Comparison of ENCODE assay signal across 10 mouse cellular contexts in the genomic region with DNA sequence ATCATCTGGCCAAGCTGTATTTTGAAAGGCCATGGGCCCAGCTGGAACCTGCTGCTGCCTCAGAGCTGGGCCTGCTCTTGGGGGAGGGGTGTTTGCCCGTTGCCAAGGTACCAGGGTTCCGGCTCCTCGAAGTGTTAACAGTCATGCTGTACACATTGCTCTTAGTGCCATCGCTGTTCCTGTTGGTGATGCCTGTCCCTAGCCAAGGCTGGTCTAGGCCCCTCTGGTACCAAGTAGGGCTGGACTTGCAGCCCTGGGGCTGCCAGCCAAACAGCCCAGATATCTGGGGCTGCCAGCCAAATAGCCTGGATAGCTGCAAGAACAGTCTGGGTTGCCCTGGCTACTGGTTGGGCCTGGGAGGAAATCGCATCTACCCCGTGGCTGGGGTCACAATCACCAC. TPM values are rescaled to one million over a fixed set of nuclear protein-coding genes. Genes with fewer than 3 reads are reported as not detected.
A peak's percentile ranks its signal among the peaks of the same experiment; 100 is the strongest.
DNase-seq lines count a peak whose midpoint lies in the region; ATAC-seq and TF ChIP-seq lines count a peak whose summit lies in the region.
"Had no signal": no experiment of that assay in that cellular context is flagged by ENCODE, and none has a peak within 500 bp of the region (broad histone marks: within the 10 kb centered on the region; RNA-seq: fewer than 3 reads in every experiment).

A gene (plus strand): TSS at position 129 of the 400 bp plus-strand sequence.

- H3K4me2 ChIP-seq in hindbrain, embryonic 13.5 days: no peak within 1 kb of the TSS
- H3K4me2 ChIP-seq in hindbrain, postnatal 0 days (ENCODE audit: low read depth, low read length): no peak within 1 kb of the TSS
- H3K4me2 ChIP-seq in neural tube, embryonic 15.5 days: no peak within 1 kb of the TSS
- H3K4me2 ChIP-seq: lung, embryonic 14.5 days had no signal

- H3K36me3 ChIP-seq in hindbrain, embryonic 13.5 days: peaks cover 6% of the 10 kb centered on the region; the same call in 1 of the 2 replicates
- no peaks in the 10 kb centered on the region for H3K36me3 ChIP-seq in hindbrain, embryonic 10.5 days
- H3K36me3 ChIP-seq in hindbrain, postnatal 0 days (ENCODE audit: insufficient read depth, low read length): no peaks in the 10 kb centered on the region
- no peaks in the 10 kb centered on the region for H3K36me3 ChIP-seq in neural tube, embryonic 15.5 days

- peak; percentile 87 for ATAC-seq in hindbrain, embryonic 13.5 days (ENCODE audit: low FRiP score)
- ATAC-seq in hindbrain, postnatal 0 days: peak; percentile 98
- peak; percentile 75 for ATAC-seq in neural tube, embryonic 15.5 days (ENCODE audit: low FRiP score)

- DNase-seq in hindbrain, embryonic 10.5 days (ENCODE audit: low spot score): no peak
- DNase-seq in cerebellum, postnatal 36 days: peak; percentile 34 to 49
- DNase-seq in hindbrain, postnatal 0 days (ENCODE audit: low spot score): peak; percentile 91
- DNase-seq in embryo, embryonic 11 days: no peak
- DNase-seq in kidney, adult 8-10 months: no peak
- no peak for DNase-seq in spleen, postnatal 36 days (ENCODE audit: low spot score in 2 of 2)
- DNase-seq: lung, embryonic 14.5 days had no signal

- no peak within 1 kb of the TSS for H3K4me3 ChIP-seq in hindbrain, embryonic 13.5 days
- no peak within 1 kb of the TSS for H3K4me3 ChIP-seq in hindbrain, embryonic 10.5 days
- no peak within 1 kb of the TSS for H3K4me3 ChIP-seq in hindbrain, postnatal 0 days (ENCODE audit: low read length)
- H3K4me3 ChIP-seq in neural tube, embryonic 15.5 days (replicated peaks): no peak within 1 kb of the TSS

- no peaks in the 10 kb centered on the region for H3K27me3 ChIP-seq in hindbrain, embryonic 13.5 days
- H3K27me3 ChIP-seq in hindbrain, embryonic 10.5 days (ENCODE audit: insufficient read depth, poor library complexity, severe bottlenecking): no peaks in the 10 kb centered on the region
- no peaks in the 10 kb centered on the region for H3K27me3 ChIP-seq in hindbrain, postnatal 0 days (ENCODE audit: insufficient read depth, low read length)
- H3K27me3 ChIP-seq in neural tube, embryonic 15.5 days (replicated peaks): no peaks in the 10 kb centered on the region

- H3K9me3 ChIP-seq in hindbrain, embryonic 13.5 days: no peaks in the 10 kb centered on the region
- H3K9me3 ChIP-seq in hindbrain, embryonic 10.5 days: no peaks in the 10 kb centered on the region
- no peaks in the 10 kb centered on the region for H3K9me3 ChIP-seq in hindbrain, postnatal 0 days (ENCODE audit: low read length)
- no peaks in the 10 kb centered on the region for H3K9me3 ChIP-seq in neural tube, embryonic 15.5 days (replicated peaks)

- H3K27ac ChIP-seq in hindbrain, embryonic 13.5 days: no peak within 1 kb of the TSS
- H3K27ac ChIP-seq in hindbrain, embryonic 10.5 days: no peak within 1 kb of the TSS
- peak within 1 kb of the TSS; percentile 61 for H3K27ac ChIP-seq in hindbrain, postnatal 0 days
- peak within 1 kb of the TSS; percentile 9; the same call in 1 of the 2 replicates for H3K27ac ChIP-seq in neural tube, embryonic 15.5 days (replicated peaks)

- 59% methylated on average over 6 of the region's 6 CpGs for WGBS in hindbrain, embryonic 13.5 days
- 81% methylated on average over 6 of the region's 6 CpGs for WGBS in hindbrain, embryonic 10.5 days
- 32% methylated on average over 6 of the region's 6 CpGs for WGBS in hindbrain, postnatal 0 days
- WGBS in neural tube, embryonic 15.5 days: 57% methylated on average over 6 of the region's 6 CpGs

- TF ChIP-seq CTCF in hindbrain, postnatal 0 days (IDR thresholded peaks at IDR 0.05; ENCODE audit: low read depth): no peak

- 0 out of 2 replicates have a peak within 1 kb of the TSS, but pooled peaks have one; percentile 13 for H3K9ac ChIP-seq in hindbrain, embryonic 13.5 days
- no peak within 1 kb of the TSS for H3K9ac ChIP-seq in hindbrain, postnatal 0 days (replicated peaks; ENCODE audit: low read length)
- no peak within 1 kb of the TSS for H3K9ac ChIP-seq in neural tube, embryonic 15.5 days (replicated peaks)
- H3K9ac ChIP-seq: lung, embryonic 14.5 days had no signal

- H3K4me1 ChIP-seq in hindbrain, embryonic 13.5 days (replicated peaks): peaks cover 16% of the 10 kb centered on the region; the same call in 1 of the 2 replicates
- H3K4me1 ChIP-seq in hindbrain, embryonic 10.5 days (replicated peaks): peaks cover 8% of the 10 kb centered on the region
- peaks cover 6% of the 10 kb centered on the region for H3K4me1 ChIP-seq in hindbrain, postnatal 0 days (ENCODE audit: insufficient read depth, low read length)
- peaks cover 5% of the 10 kb centered on the region; the same call in 1 of the 2 replicates for H3K4me1 ChIP-seq in neural tube, embryonic 15.5 days

RNA-seq across cellular contexts. Expression of the gene that starts here (rescaled TPM):
- 0.32 and 0.72 TPM in 2 replicates for polyA plus RNA-seq in hindbrain, embryonic 13.5 days (2015; fragmentation: Nextera tagmentation; extraction: Ambion mirVana)
- polyA plus RNA-seq in hindbrain, embryonic 10.5 days (2016; fragmentation: Nextera tagmentation; extraction: Ambion mirVana): 0.17 and 0.24 TPM in 2 replicates
- 0.16 TPM in 1 of 2 replicates, not detected in the other for total RNA-seq in hindbrain, postnatal 0 days (2014; rRNA removed)
- polyA plus RNA-seq in hindbrain, postnatal 0 days (2015; fragmentation: Nextera tagmentation; extraction: Ambion mirVana): 0.30 and 0.37 TPM in 2 replicates
- 0.32 TPM in 1 of 2 replicates, not detected in the other for polyA plus RNA-seq in neural tube, embryonic 15.5 days (2015; fragmentation: Nextera tagmentation; extraction: Ambion mirVana)
- polyA plus RNA-seq: lung, embryonic 14.5 days; stomach, embryonic 14.5 days had no signal

Comparison
In these comparisons a context has a peak if more than half of its experiments do, and no peak if none do; other contexts are left out.
1. Peak in ATAC-seq and H3K9ac ChIP-seq in hindbrain, embryonic 13.5 days; RNA of the gene not detected or under 1 TPM.
2. Peak in DNase-seq, ATAC-seq and H3K27ac ChIP-seq in hindbrain, postnatal 0 days; RNA of the gene not detected or under 1 TPM.
3. Peak in ATAC-seq and H3K27ac ChIP-seq in neural tube, embryonic 15.5 days; RNA of the gene not detected or under 1 TPM.
4. DNase-seq: peak in cerebellum, postnatal 36 days (2 of 2); none in hindbrain, embryonic 10.5 days (single experiment), embryo, embryonic 11 days (single experiment), kidney, adult 8-10 months (0 of 2) and spleen, postnatal 36 days (0 of 2).
5. Peak in every context shown above with its lines, with median percentiles within 50 percentile points of each other: ATAC-seq.